In genomic region chr11:22718036-22718435, GRCm38 (mm10) we compare ENCODE assay signal across 25 mouse cellular contexts.
"Had no signal": no experiment of that assay in that cellular context is flagged by ENCODE, and none has a peak within 500 bp of the region (broad histone marks: within the 10 kb centered on the region; RNA-seq: fewer than 3 reads in every experiment).

No protein-coding gene starts in this region.

- H3K27me3 ChIP-seq: heart, embryonic 12.5 days; hindbrain, embryonic 12.5 days; hindbrain, embryonic 15.5 days; kidney, embryonic 15.5 days; limb, embryonic 13.5 days; limb, embryonic 15.5 days; liver, embryonic 12.5 days had no signal

- H3K4me3 ChIP-seq: gastrocnemius, adult 2 months; heart, embryonic 10.5 days; heart, embryonic 12.5 days; hindbrain, embryonic 10.5 days; hindbrain, embryonic 12.5 days; hindbrain, embryonic 15.5 days; kidney, embryonic 15.5 days; limb, embryonic 13.5 days; limb, embryonic 15.5 days; liver, embryonic 12.5 days had no signal

- ATAC-seq: hindbrain, postnatal 0 days; intestine, embryonic 16.5 days; liver, embryonic 12.5 days had no signal

- H3K36me3 ChIP-seq: heart, embryonic 10.5 days; heart, embryonic 12.5 days; hindbrain, embryonic 10.5 days; hindbrain, embryonic 12.5 days; hindbrain, embryonic 15.5 days; kidney, embryonic 15.5 days; limb, embryonic 13.5 days; limb, embryonic 15.5 days; liver, embryonic 12.5 days had no signal

- H3K27ac ChIP-seq: gastrocnemius, adult 2 months; heart, embryonic 10.5 days; hindbrain, embryonic 10.5 days; hindbrain, embryonic 12.5 days; hindbrain, embryonic 15.5 days; hindbrain, postnatal 0 days; kidney, embryonic 15.5 days; kidney, postnatal 0 days; limb, embryonic 13.5 days; limb, embryonic 15.5 days; liver, embryonic 12.5 days had no signal

- H3K4me1 ChIP-seq: heart, embryonic 12.5 days; hindbrain, embryonic 10.5 days; hindbrain, embryonic 12.5 days; hindbrain, embryonic 15.5 days; limb, embryonic 15.5 days; liver, embryonic 12.5 days had no signal

- H3K9ac ChIP-seq: heart, embryonic 12.5 days; hindbrain, embryonic 12.5 days; hindbrain, embryonic 15.5 days; kidney, embryonic 15.5 days; limb, embryonic 13.5 days; limb, embryonic 15.5 days; liver, embryonic 12.5 days had no signal

- DNase-seq: gastrocnemius, adult 2 months; gastrocnemius, postnatal 10 days; gastrocnemius, postnatal 25 days; heart, adult 18-20 months; heart, postnatal 10 days; heart, postnatal 4 days; kidney, adult 11 months; kidney, adult 9 months; kidney, postnatal 14 days; kidney, postnatal 36 days; layer of hippocampus, adult 9-11 months; layer of hippocampus, postnatal 36 days; left cerebral cortex, postnatal 4 days had no signal

- H3K4me2 ChIP-seq: heart, embryonic 12.5 days; hindbrain, embryonic 12.5 days; hindbrain, embryonic 15.5 days; kidney, embryonic 15.5 days; limb, embryonic 13.5 days; limb, embryonic 15.5 days; liver, embryonic 12.5 days had no signal

- H3K9me3 ChIP-seq: heart, embryonic 10.5 days; hindbrain, embryonic 12.5 days; hindbrain, embryonic 15.5 days; kidney, embryonic 15.5 days; limb, embryonic 13.5 days; limb, embryonic 15.5 days; liver, embryonic 12.5 days had no signal
